Mouse (Mus musculus) midbrain, embryonic 10.5 days (tissue): Measurements from ENCODE around the gene Msln. TPM values are rescaled to one million over a fixed set of nuclear protein-coding genes. Genes with fewer than 3 reads are reported as not detected.

Experiments used
- DNase-seq: peaks from one replicate; pipeline ENCODE4 v3.0.0-alpha.2; 2017; ENCODE audit warnings: low spot score
- H3K27ac ChIP-seq: fragments of 300-500 bp; sonication (generic); replicated peaks from 2 replicates; pipeline ENCODE4 v1.5.1; 2016; ENCODE audit warnings: mild to moderate bottlenecking
- H3K27me3 ChIP-seq: fragments of 300-500 bp; sonication (generic); 2 replicates; pipeline ENCODE4 v1.6.1; 2016; ENCODE audit warnings: low read depth, mild to moderate bottlenecking; ENCODE audit not compliant: poor library complexity, severe bottlenecking
- H3K36me3 ChIP-seq: fragments of 300-500 bp; sonication (generic); 2 replicates; pipeline ENCODE4 v1.6.1; 2016; ENCODE audit warnings: mild to moderate bottlenecking, moderate library complexity
- H3K4me1 ChIP-seq: fragments of 300-500 bp; sonication (generic); 2 replicates; pipeline ENCODE4 v1.6.1; 2016
- H3K4me3 ChIP-seq: fragments of 300-500 bp; sonication (generic); 2 replicates; pipeline ENCODE4 v1.5.1; 2016; ENCODE audit warnings: mild to moderate bottlenecking, moderate library complexity
- H3K9me3 ChIP-seq: fragments of 300-500 bp; sonication (generic); replicated peaks from 2 replicates; pipeline ENCODE4 v1.6.1; 2016; ENCODE audit warnings: mild to moderate bottlenecking
- WGBS: fragments of 180-500 bp; shearing (Covaris S2); methylation state at CpG from one replicate; pipeline ENCODE4 v1.1.7; 2016; 5-methylcytosine and 5-hydroxymethylcytosine counted together
- polyA plus RNA-seq: library from polyadenylated mRNA; unstranded; fragments of >200 nt; fragmentation: Nextera tagmentation; extraction: Ambion mirVana; gene quantifications from 2 replicates; pipeline ENCODE4 v1.2.1, GENCODE M21; 2016

The Msln gene
- polyA plus RNA-seq: 0.16 TPM in 1 of 2 replicates, not detected in the other

DNA sequence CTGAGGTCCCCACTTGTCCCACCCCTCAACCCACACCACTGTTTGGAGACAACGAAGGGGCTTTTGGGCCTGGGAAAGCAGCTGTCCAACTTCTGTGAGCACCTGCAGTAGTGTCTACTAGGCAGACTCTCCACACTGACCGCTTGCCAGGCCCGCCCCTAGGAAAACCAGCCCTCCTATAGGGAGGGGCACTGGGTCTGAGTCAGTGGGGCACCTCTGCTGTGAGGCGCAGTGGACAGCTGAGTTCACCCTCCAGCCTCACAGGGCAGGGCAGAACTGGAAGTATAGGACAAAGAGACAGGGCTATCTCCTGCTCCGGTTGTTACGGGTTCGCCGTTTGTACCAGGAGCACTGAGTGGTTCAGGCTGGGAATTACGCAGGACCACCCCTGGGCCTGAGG is at the start of gene Msln:
Msln (minus strand) TSS at position 138 of the 400 bp plus-strand sequence.
- WGBS: 91% methylated on average over 9 of the region's 9 CpGs
- H3K36me3 ChIP-seq: no peaks in the 10 kb centered on the region
- H3K4me1 ChIP-seq: no peaks in the 10 kb centered on the region; the same call in 1 of the 2 replicates
- no peak within 1 kb of the TSS; the same call in 1 of the 2 replicates for H3K27ac ChIP-seq
- DNase-seq: no peak
- peaks cover 33% of the 10 kb centered on the region for H3K27me3 ChIP-seq
- H3K4me3 ChIP-seq: no peak within 1 kb of the TSS
- H3K9me3 ChIP-seq: no peaks in the 10 kb centered on the region

DNA sequence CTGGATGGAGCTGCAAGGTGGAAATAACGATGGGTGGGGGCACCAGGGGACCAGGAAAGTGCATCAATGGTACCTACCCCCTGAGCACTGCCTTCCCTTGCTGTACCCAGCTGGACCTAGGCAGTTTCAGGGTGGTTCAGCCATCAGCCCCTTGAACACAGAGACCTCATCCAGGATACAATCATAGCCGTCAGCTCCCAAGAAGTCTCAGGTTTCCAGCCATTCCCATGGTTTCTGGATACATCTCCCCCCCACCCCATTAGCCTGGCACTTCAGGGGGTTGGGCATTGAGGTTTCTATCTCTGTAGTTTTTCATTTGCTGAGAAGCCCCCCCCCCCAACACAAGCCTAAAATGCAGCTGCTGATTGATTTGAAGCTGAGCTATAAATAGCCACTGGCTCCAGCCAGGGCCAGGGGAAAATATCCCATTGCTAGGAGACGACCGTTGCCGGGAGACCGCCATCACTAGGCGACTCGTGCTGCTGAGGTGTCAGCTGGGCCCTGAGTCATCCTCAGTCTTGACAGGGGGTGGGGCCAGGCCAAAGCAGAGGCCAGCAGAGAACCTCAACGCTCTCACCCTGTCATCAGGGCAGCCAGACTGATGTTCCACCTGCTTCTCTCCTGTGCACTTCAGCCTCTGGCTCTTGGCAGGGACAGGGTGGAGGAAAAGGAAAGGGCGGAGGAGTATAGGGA is 48.8 kb upstream of the Msln start:
- Histone ChIP-seq H3K36me3 (no peaks in the 10 kb centered on the region), H3K4me1 (peaks cover 32% of the 10 kb centered on the region), H3K9me3 (no peaks in the 10 kb centered on the region), H3K27me3 (peaks cover 21% of the 10 kb centered on the region), H3K4me3 (peak overlapping the region; percentile 38), H3K27ac (peak overlapping the region; percentile 89)
- WGBS: 13% methylated on average over 10 of the region's 10 CpGs
- DNase-seq: peak; percentile 95

DNA sequence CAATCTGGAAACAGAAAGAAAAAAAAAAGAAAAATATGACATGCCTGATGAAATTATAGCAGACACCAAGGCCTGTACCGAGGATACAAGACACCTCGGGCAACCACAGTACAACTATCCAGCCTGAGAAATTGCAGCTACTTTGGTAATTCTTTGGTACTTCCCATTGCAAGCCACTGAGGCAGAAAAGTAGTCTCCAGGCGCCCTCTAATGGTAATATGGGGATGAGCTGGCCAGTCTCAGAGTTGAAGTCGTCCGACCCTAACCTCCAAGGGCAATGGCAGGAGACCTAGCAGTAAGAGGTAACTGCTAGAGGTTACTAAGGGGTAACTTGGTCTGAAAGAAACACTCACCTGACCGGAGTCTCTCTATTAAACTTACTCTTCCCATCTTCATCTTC is 46.9 kb upstream of the Msln start:
- H3K4me1 ChIP-seq: peaks cover 44% of the 10 kb centered on the region
- peaks cover 13% of the 10 kb centered on the region; the same call in 1 of the 2 replicates for H3K27me3 ChIP-seq
- 11% methylated on average over 6 of the region's 6 CpGs for WGBS
- peak; percentile 75 for DNase-seq
- no peaks in the 10 kb centered on the region for H3K9me3 ChIP-seq
- no peaks in the 10 kb centered on the region for H3K36me3 ChIP-seq
- no peak overlapping the region for H3K4me3 ChIP-seq
- H3K27ac ChIP-seq: no peak overlapping the region

- 0% methylated on average over 35 of the region's 35 CpGs for WGBS
- H3K36me3 ChIP-seq: peaks cover 24% of the 10 kb centered on the region
- peak; percentile 96 for DNase-seq
- peaks cover 61% of the 10 kb centered on the region for H3K4me1 ChIP-seq
- H3K4me3 ChIP-seq: peak within 1 kb of the TSS; percentile 85
- H3K9me3 ChIP-seq: no peaks in the 10 kb centered on the region
- peaks cover 7% of the 10 kb centered on the region; the same call in 1 of the 2 replicates for H3K27me3 ChIP-seq
- peak within 1 kb of the TSS; percentile 96 for H3K27ac ChIP-seq
Measured at GRCm38 (mm10) chr17:25796951-25797369, 42.8 kb upstream of the Msln start, which contains the start of gene Metrn. TSS of gene Metrn (minus strand) at chr17:25797136.

DNA sequence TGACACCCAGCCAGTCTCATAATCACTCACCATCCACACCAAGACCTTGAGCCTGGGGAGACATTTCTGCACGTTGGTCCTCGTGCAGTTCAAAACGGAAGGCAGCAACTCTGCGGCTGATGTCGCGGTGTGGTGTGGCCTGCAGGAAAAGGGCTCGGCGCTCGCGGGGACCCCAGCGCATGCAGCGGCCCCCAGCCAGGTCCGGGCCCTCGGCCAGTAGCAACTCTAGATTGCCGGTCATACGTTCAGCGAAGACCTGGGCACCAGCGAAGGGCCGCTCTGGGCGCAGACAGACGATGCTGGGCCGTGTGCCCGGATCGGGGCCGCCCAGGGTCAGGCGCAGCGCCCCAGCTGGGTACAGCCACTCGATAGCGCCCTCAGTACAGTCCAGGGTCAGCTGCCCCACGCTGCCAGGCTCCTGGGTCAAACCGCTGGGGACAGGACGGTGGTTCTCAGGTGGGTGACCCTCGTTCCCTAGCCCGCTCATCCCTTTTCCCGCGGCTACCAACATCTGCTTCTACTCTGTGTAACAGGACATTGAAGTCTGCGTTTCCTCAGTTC is 42.1 kb upstream of the Msln start:
- under 1% methylated on average over 37 of the region's 37 CpGs for WGBS
- peaks cover 24% of the 10 kb centered on the region for H3K36me3 ChIP-seq
- peak overlapping the region; percentile 85 for H3K4me3 ChIP-seq
- H3K4me1 ChIP-seq: peaks cover 67% of the 10 kb centered on the region
- H3K27ac ChIP-seq: peak overlapping the region; percentile 96
- no peaks in the 10 kb centered on the region for H3K9me3 ChIP-seq
- 0 out of 2 replicates have a peak, but pooled peaks cover under 1% of the 10 kb centered on the region for H3K27me3 ChIP-seq
- no peak for DNase-seq

DNA sequence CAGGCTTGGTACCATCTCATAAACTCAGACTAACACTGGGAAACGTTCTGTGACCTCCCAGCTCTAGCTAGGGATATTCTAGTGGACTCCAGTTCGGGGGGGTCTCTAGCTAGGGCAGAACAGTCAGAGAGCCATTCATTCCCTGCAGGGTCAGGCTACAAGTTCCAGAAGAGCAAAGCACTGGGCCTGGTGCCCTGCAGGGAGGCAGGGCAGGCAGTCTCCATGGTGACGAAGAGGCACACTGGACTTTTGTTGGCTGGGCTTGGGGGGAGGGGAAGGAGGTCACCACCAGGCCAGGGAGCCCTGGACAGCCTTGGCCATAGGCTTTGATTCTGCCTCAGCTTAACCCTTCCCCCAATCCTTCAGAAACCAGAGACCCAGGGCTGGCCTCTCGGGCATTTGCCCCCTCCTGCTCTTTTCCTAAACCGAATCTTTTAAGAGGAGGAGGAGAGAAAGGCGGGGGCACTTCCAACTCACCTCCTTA is 41.5 kb upstream of the Msln start, which contains the start of gene AC134908.4:
AC134908.4 (minus strand) TSS at position 51 of the 484 bp plus-strand sequence.
- Histone ChIP-seq H3K27me3 (no peaks in the 10 kb centered on the region), H3K36me3 (peaks cover 24% of the 10 kb centered on the region), H3K4me3 (peak within 1 kb of the TSS; percentile 85), H3K27ac (peak within 1 kb of the TSS; percentile 96), H3K4me1 (peaks cover 74% of the 10 kb centered on the region), H3K9me3 (no peaks in the 10 kb centered on the region)
- peak; percentile 95 for DNase-seq
- under 1% methylated on average over 6 of the region's 6 CpGs for WGBS

- H3K27ac ChIP-seq: peak overlapping the region; percentile 96
- H3K4me3 ChIP-seq: peak overlapping the region; percentile 85
- no peak for DNase-seq
- H3K27me3 ChIP-seq: no peaks in the 10 kb centered on the region
- WGBS: 54% methylated on average over 17 of the region's 17 CpGs
- H3K36me3 ChIP-seq: peaks cover 28% of the 10 kb centered on the region
- peaks cover 77% of the 10 kb centered on the region for H3K4me1 ChIP-seq
- no peaks in the 10 kb centered on the region for H3K9me3 ChIP-seq
Measured at GRCm38 (mm10) chr17:25794998-25795397, 40.8 kb upstream of the Msln start.

- 42% methylated on average over 13 of the region's 13 CpGs for WGBS
- H3K36me3 ChIP-seq: peaks cover 36% of the 10 kb centered on the region
- no peaks in the 10 kb centered on the region for H3K27me3 ChIP-seq
- peak overlapping the region; percentile 85 for H3K4me3 ChIP-seq
- H3K4me1 ChIP-seq: peaks cover 77% of the 10 kb centered on the region
- DNase-seq: peak; percentile 68
- peak overlapping the region; percentile 96 for H3K27ac ChIP-seq
- H3K9me3 ChIP-seq: no peaks in the 10 kb centered on the region
Measured at GRCm38 (mm10) chr17:25794197-25794596, 40.0 kb upstream of the Msln start.

GRCm38 (mm10) chr17:25792615-25793014 is 38.4 kb upstream of the Msln start, which contains the start of gene Fam173a:
TSS of gene Fam173a (minus strand) at chr17:25792901.
- peaks cover 69% of the 10 kb centered on the region for H3K4me1 ChIP-seq
- H3K9me3 ChIP-seq: no peaks in the 10 kb centered on the region
- no peaks in the 10 kb centered on the region for H3K27me3 ChIP-seq
- peak within 1 kb of the TSS; percentile 96 for H3K27ac ChIP-seq
- peak within 1 kb of the TSS; percentile 85 for H3K4me3 ChIP-seq
- H3K36me3 ChIP-seq: peaks cover 50% of the 10 kb centered on the region
- peak; percentile 70 for DNase-seq
- 1% methylated on average over 14 of the region's 14 CpGs for WGBS

GRCm38 (mm10) chr17:25791843-25792527 is 37.8 kb upstream of the Msln start:
- peak overlapping the region; percentile 96 for H3K27ac ChIP-seq
- peaks cover 63% of the 10 kb centered on the region for H3K4me1 ChIP-seq
- peaks cover 57% of the 10 kb centered on the region for H3K36me3 ChIP-seq
- H3K4me3 ChIP-seq: peak overlapping the region; percentile 85
- H3K27me3 ChIP-seq: no peaks in the 10 kb centered on the region
- no peaks in the 10 kb centered on the region for H3K9me3 ChIP-seq
- under 1% methylated on average over 45 of the region's 45 CpGs for WGBS
- DNase-seq: peak; percentile 86

DNA sequence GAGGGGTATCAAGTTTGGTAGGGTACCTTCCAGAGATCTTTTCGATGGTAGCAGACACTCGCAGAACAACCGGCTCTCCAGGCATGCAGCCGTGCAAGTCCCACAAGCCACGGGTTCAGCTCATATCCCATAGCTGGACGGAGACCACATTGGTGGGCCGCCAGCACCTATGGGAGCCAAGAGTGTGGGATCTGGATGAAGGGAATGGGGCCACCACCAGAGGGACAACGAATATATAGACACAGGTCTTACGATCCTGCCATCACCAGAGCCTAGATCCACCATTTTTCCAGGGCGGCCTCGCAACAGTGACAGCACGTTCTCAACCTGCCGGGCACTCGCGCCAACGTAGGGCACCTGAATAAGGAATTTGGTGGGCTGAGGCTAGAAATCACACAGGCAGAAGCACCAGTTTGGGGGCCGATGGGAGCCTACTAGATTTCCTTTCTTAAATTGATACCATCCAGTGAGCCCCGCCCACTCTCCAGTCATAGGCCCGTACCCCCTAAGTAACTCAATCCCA is 37.2 kb upstream of the Msln start:
- peak; percentile 43 for DNase-seq
- 36% methylated on average over 19 of the region's 19 CpGs for WGBS
- Histone ChIP-seq H3K4me3 (peak overlapping the region; percentile 85), H3K4me1 (peaks cover 61% of the 10 kb centered on the region), H3K27ac (peak overlapping the region; percentile 96), H3K36me3 (peaks cover 60% of the 10 kb centered on the region), H3K27me3 (no peaks in the 10 kb centered on the region), H3K9me3 (no peaks in the 10 kb centered on the region)

- DNase-seq: no peak
- 93% methylated on average over 9 of the region's 9 CpGs for WGBS
Measured at GRCm38 (mm10) chr17:25786781-25787504, 32.8 kb upstream of the Msln start.

More at GRCm38 (mm10) chr17:25786781-25787504, 32.8 kb upstream of the Msln start:
- peaks cover 49% of the 10 kb centered on the region for H3K4me1 ChIP-seq
- H3K36me3 ChIP-seq: peaks cover 61% of the 10 kb centered on the region
- H3K4me3 ChIP-seq: no peak overlapping the region
- H3K27ac ChIP-seq: no peak overlapping the region
- H3K27me3 ChIP-seq: no peaks in the 10 kb centered on the region
- no peaks in the 10 kb centered on the region for H3K9me3 ChIP-seq
